Mouse (Mus musculus) liver, embryonic 15.5 days (tissue): ENCODE measurements around the gene Pml. TPM values are rescaled to one million over a fixed set of nuclear protein-coding genes. Genes with fewer than 3 reads are reported as not detected.
A peak's percentile ranks its signal among the peaks of the same experiment; 100 is the strongest.
"Not testable (repeated sequence)": the region's sequence is repeated elsewhere in the genome, so short reads cannot be mapped to it uniquely, and the experiment has no call there.

Experiments used
- ATAC-seq: fragments of 200-750 bp; cut with Nextera tagmentation; 2 replicates; pipeline ENCODE4 v1.8.0; 2017; ENCODE audit warnings: moderate number of reproducible peaks, mild to moderate bottlenecking, moderate library complexity; ENCODE audit not compliant: insufficient read depth
- H3K27ac ChIP-seq: fragments of 300-500 bp; sonication (generic); replicated peaks from 2 replicates; pipeline ENCODE4 v1.5.1; 2015; ENCODE audit warnings: mild to moderate bottlenecking, inconsistent platforms
- H3K27me3 ChIP-seq: fragments of 300-500 bp; sonication (generic); 2 replicates; pipeline ENCODE4 v1.6.1; 2015; ENCODE audit warnings: mild to moderate bottlenecking, inconsistent platforms
- H3K36me3 ChIP-seq: fragments of 300-500 bp; sonication (generic); replicated peaks from 2 replicates; pipeline ENCODE4 v1.6.1; 2015; ENCODE audit warnings: moderate library complexity, mild to moderate bottlenecking, inconsistent platforms
- H3K4me1 ChIP-seq: fragments of 300-500 bp; sonication (generic); replicated peaks from 2 replicates; pipeline ENCODE4 v1.6.1; 2015; ENCODE audit warnings: inconsistent platforms
- H3K4me2 ChIP-seq: fragments of 300-500 bp; sonication (generic); 2 replicates; pipeline ENCODE4 v1.6.1; 2015; ENCODE audit warnings: moderate library complexity, mild to moderate bottlenecking, inconsistent platforms
- H3K4me3 ChIP-seq: fragments of 300-500 bp; sonication (generic); replicated peaks from 2 replicates; pipeline ENCODE4 v1.5.1; 2015; ENCODE audit warnings: mild to moderate bottlenecking, inconsistent platforms
- H3K9ac ChIP-seq: fragments of 300-500 bp; sonication (generic); 2 replicates; pipeline ENCODE4 v1.6.1; 2015; ENCODE audit warnings: moderate library complexity, mild to moderate bottlenecking, inconsistent platforms
- H3K9me3 ChIP-seq: fragments of 300-500 bp; sonication (generic); replicated peaks from 2 replicates; pipeline ENCODE4 v1.6.1; 2016; ENCODE audit warnings: inconsistent platforms
- WGBS: fragments of 180-500 bp; shearing (Covaris S2); methylation state at CpG from one replicate; pipeline ENCODE4 v1.1.7; 2015; ENCODE audit warnings: mixed read lengths; ENCODE audit not compliant: insufficient replicate concordance; 5-methylcytosine and 5-hydroxymethylcytosine counted together
- polyA plus RNA-seq: library from polyadenylated mRNA; unstranded; fragments of >200 nt; fragmentation: Nextera tagmentation; extraction: Ambion mirVana; gene quantifications from 2 replicates; pipeline ENCODE4 v1.2.1, GENCODE M21; 2015

Gene Pml
- polyA plus RNA-seq, 1 experiment from 2014 or later, result 19.3 TPM

GRCm38 (mm10) chr9:58253033-58253804 is 3.6 kb upstream of the Pml start, which contains the start of gene Stoml1:
Gene Stoml1 (plus strand): TSS chr9:58253164.
- Histone ChIP-seq H3K4me1 (peaks cover 61% of the 10 kb centered on the region), H3K27me3 (no peaks in the 10 kb centered on the region), H3K27ac (peak within 1 kb of the TSS; percentile 86), H3K4me2 (peak within 1 kb of the TSS; percentile 96), H3K4me3 (peak within 1 kb of the TSS; percentile 66), H3K36me3 (no peaks in the 10 kb centered on the region; the same call in 1 of the 2 replicates), H3K9me3 (no peaks in the 10 kb centered on the region), H3K9ac (peak within 1 kb of the TSS; percentile 76)
- WGBS, result under 1% methylated on average over 31 of the region's 31 CpGs
- peak; percentile 92 for ATAC-seq

DNA sequence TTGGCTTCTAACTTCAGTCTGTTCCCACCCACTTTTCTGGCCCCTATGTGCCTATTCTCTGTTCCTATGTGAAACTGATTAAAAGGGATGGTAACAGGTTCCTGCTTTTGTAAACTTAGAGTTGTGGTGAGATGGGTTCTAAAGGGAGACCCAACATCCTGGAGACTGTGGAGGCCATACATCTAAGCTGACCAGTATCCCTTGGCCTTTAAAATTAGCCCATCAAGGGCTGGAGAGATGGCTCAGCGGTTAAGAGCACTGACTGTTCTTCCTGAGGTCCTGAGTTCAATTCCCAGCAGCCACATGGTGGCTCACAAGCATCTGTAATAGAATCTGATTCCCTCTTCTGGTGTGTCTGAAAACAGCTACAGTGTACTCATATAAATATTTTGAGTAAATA is 1.1 kb upstream of the Pml start:
- not testable (repeated sequence) for H3K4me2 ChIP-seq, H3K9me3 ChIP-seq, H3K4me3 ChIP-seq, H3K36me3 ChIP-seq, ATAC-seq, H3K27me3 ChIP-seq
- Histone ChIP-seq H3K9ac (0 out of 2 replicates have a peak overlapping the region, but pooled peaks have one; percentile 79), H3K4me1 (peaks cover 74% of the 10 kb centered on the region), H3K27ac (peak overlapping the region; percentile 95)
- 87% methylated on average over 1 of the region's 1 CpGs for WGBS

- Histone ChIP-seq H3K27ac (peak overlapping the region; percentile 95), H3K4me2 (peak overlapping the region; percentile 88), H3K36me3 (peaks cover 5% of the 10 kb centered on the region), H3K9me3 (no peaks in the 10 kb centered on the region), H3K4me1 (peaks cover 71% of the 10 kb centered on the region), H3K27me3 (no peaks in the 10 kb centered on the region), H3K4me3 (peak overlapping the region; percentile 75), H3K9ac (peak overlapping the region; percentile 79)
- 79% methylated on average over 8 of the region's 8 CpGs for WGBS
- no peak for ATAC-seq
These were observed 736 bp upstream of the Pml start for GRCm38 (mm10) chr9:58250322-58250721.

DNA sequence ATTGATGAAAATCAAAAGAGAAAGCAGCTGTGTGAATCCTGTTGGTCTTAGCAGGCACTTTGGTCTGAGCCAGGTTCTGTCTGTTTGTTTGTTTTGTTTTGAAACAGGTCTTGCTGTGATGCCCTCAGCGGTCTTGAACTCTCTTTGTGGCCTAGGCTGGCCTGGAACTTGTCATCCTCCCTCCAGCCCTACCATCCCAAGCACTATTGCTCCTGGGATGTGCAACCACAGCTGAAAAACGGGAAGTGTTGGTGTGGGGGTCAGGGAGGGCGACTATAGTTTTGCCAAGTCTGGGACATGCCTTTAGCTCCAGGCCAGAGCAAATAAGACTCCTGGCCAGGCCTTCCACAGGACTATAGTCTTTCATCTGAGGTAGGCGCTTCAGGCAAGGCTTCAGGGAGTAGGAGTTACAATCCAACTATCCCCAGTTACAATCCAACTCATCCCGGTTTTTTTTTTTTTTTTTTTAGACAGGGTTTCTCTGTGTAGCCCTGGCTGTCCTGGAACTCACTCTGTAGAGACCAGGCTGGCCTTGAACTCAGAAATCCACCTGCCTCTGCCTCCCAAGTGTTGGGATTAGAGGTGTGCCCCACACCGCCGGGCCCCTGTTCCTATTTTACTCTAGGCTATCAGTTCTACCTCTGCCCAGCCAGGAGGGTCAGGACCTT is 706 bp downstream of the Pml start:
- Histone ChIP-seq H3K4me2 (peak overlapping the region; percentile 88), H3K36me3 (peaks cover 20% of the 10 kb centered on the region), H3K4me1 (peaks cover 74% of the 10 kb centered on the region), H3K9me3 (no peaks in the 10 kb centered on the region), H3K4me3 (peak overlapping the region; percentile 75), H3K9ac (peak overlapping the region; percentile 79), H3K27me3 (no peaks in the 10 kb centered on the region), H3K27ac (peak overlapping the region; percentile 95)
- 2% methylated on average over 7 of the region's 7 CpGs for WGBS
- peak; percentile 24; the same call in 1 of the 2 replicates for ATAC-seq

GRCm38 (mm10) chr9:58247064-58247759 is 2.4 kb downstream of the Pml start:
- H3K4me1 ChIP-seq, result peaks cover 75% of the 10 kb centered on the region
- peak overlapping the region; percentile 95 for H3K27ac ChIP-seq
- H3K4me2 ChIP-seq, result peak overlapping the region; percentile 88
- H3K36me3 ChIP-seq, result peaks cover 36% of the 10 kb centered on the region
- no peaks in the 10 kb centered on the region for H3K27me3 ChIP-seq
- H3K9me3 ChIP-seq, result no peaks in the 10 kb centered on the region
- 4% methylated on average over 25 of the region's 25 CpGs for WGBS
- peak overlapping the region; percentile 79 for H3K9ac ChIP-seq
- peak; percentile 81 for ATAC-seq
- peak overlapping the region; percentile 75 for H3K4me3 ChIP-seq

DNA sequence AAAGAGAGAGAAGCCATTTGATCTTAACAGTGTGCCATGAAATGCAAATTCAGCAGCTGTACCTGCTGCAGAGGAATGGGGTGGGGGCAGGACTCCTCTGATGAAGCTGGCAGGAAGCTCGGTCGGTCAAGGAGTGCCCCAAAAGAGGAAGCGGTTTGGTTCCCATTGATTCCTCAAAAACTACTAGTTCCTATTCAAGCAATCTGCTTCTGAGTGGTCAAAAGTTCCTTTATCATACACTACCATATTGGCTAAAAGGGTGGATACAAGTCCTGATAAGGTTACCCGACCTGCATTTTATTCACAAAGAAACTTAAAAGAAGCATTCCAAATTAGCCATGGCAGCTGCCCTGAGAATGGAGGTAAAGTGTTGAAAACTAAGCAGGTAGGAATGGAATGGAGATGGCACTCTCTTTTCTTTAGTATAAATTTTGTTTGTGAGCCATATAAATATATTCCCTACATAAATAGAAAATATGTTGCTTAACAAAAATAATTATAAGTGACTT is 3.4 kb downstream of the Pml start:
- H3K4me3 ChIP-seq, result peak overlapping the region; percentile 75
- H3K27me3 ChIP-seq, result no peaks in the 10 kb centered on the region
- no peaks in the 10 kb centered on the region for H3K9me3 ChIP-seq
- H3K27ac ChIP-seq, result peak overlapping the region; percentile 95
- H3K4me2 ChIP-seq, result peak overlapping the region; percentile 88
- peak; percentile 43; the same call in 1 of the 2 replicates for ATAC-seq
- H3K4me1 ChIP-seq, result peaks cover 80% of the 10 kb centered on the region
- 2% methylated on average over 4 of the region's 4 CpGs for WGBS
- peak overlapping the region; percentile 79; the same call in 1 of the 2 replicates for H3K9ac ChIP-seq
- peaks cover 47% of the 10 kb centered on the region for H3K36me3 ChIP-seq

DNA sequence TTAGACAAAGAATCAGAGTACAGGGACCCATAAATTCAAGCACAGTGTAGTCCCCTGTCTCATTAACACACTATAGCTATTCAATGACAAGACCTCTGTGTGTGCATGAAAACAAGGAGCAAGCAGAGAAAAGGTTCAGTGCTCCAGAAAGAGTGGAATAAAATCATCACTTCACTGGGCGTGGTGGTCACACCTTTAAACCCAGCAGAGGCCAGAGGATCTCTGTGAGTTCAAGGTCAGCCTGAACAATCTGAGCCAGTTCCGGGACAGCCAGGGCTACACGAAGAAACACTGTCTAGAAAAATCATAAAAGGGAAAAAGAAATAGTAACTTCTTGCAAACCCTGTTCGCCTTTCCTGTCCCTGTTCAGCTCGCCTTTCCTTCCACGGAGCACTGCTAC is 5.9 kb downstream of the Pml start:
- 77% methylated on average over 6 of the region's 6 CpGs for WGBS
- no peak overlapping the region for H3K4me3 ChIP-seq
- H3K4me1 ChIP-seq, result peaks cover 68% of the 10 kb centered on the region
- H3K27me3 ChIP-seq, result no peaks in the 10 kb centered on the region
- peaks cover 66% of the 10 kb centered on the region for H3K36me3 ChIP-seq
- no peak for ATAC-seq
- H3K27ac ChIP-seq, result 0 out of 2 replicates have a peak overlapping the region, but pooled peaks have one; percentile 35
- no peak overlapping the region for H3K9ac ChIP-seq
- no peaks in the 10 kb centered on the region for H3K9me3 ChIP-seq
- H3K4me2 ChIP-seq, result peak overlapping the region; percentile 68; the same call in 1 of the 2 replicates

GRCm38 (mm10) chr9:58242696-58243095 is 6.9 kb downstream of the Pml start:
- H3K4me3 ChIP-seq, result no peak overlapping the region
- no peak overlapping the region; the same call in 1 of the 2 replicates for H3K27ac ChIP-seq
- H3K9me3 ChIP-seq, result no peaks in the 10 kb centered on the region
- H3K36me3 ChIP-seq, result peaks cover 66% of the 10 kb centered on the region
- H3K27me3 ChIP-seq, result no peaks in the 10 kb centered on the region
- 63% methylated on average over 5 of the region's 5 CpGs for WGBS
- H3K9ac ChIP-seq, result no peak overlapping the region
- no peak for ATAC-seq
- peak overlapping the region; percentile 68; the same call in 1 of the 2 replicates for H3K4me2 ChIP-seq
- peaks cover 61% of the 10 kb centered on the region for H3K4me1 ChIP-seq

- H3K4me1 ChIP-seq, result peaks cover 55% of the 10 kb centered on the region
- H3K4me3 ChIP-seq, result no peak overlapping the region
- H3K36me3 ChIP-seq, result peaks cover 73% of the 10 kb centered on the region
- WGBS, result 59% methylated on average over 9 of the region's 9 CpGs
- no peaks in the 10 kb centered on the region for H3K9me3 ChIP-seq
- H3K27ac ChIP-seq, result peak overlapping the region; percentile 14
- H3K4me2 ChIP-seq, result 0 out of 2 replicates have a peak overlapping the region, but pooled peaks have one; percentile 4
- H3K27me3 ChIP-seq, result no peaks in the 10 kb centered on the region
- no peak for ATAC-seq
- no peak overlapping the region for H3K9ac ChIP-seq
These were observed 7.7 kb downstream of the Pml start for GRCm38 (mm10) chr9:58241780-58242485.

- H3K27me3 ChIP-seq, result no peaks in the 10 kb centered on the region
- no peak overlapping the region for H3K4me2 ChIP-seq
- no peak overlapping the region for H3K4me3 ChIP-seq
- no peaks in the 10 kb centered on the region for H3K9me3 ChIP-seq
- H3K36me3 ChIP-seq, result peaks cover 79% of the 10 kb centered on the region
- H3K4me1 ChIP-seq, result peaks cover 12% of the 10 kb centered on the region
- H3K9ac ChIP-seq, result no peak overlapping the region
- ATAC-seq, result no peak
- H3K27ac ChIP-seq, result no peak overlapping the region
- WGBS, result 93% methylated on average over 28 of the region's 28 CpGs
These were observed 15.0 kb downstream of the Pml start for GRCm38 (mm10) chr9:58234502-58235015.
